Mouse (Mus musculus) heart, postnatal 0 days (tissue): ENCODE measurements around the gene Serac1.

ENCODE experiments used
- CTCF ChIP-seq: IDR thresholded peaks from 2 replicates; pipeline ENCODE4 v1.5.1; 2016; ENCODE audit warnings: antibody characterized with exemption, control low read depth, low read depth
- EP300 ChIP-seq: IDR thresholded peaks from 2 replicates; pipeline ENCODE4 v1.6.1; 2016; ENCODE audit warnings: antibody characterized with exemption, low read depth

GRCm38 (mm10) chr17:6052801-6053200 is 26.7 kb downstream of the Serac1 start:
- TF ChIP-seq EP300 (no peak), CTCF (no peak)
